Mouse (Mus musculus) megakaryocyte, adult 5-6 weeks (primary cell): ENCODE data around the gene Zfp202. TPM values are rescaled to one million over a fixed set of nuclear protein-coding genes. Genes with fewer than 3 reads are reported as not detected.

ENCODE experiments used
- ATAC-seq: 2 replicates; pipeline ENCODE4 v1.8.0; 2016; ENCODE audit warnings: mild to moderate bottlenecking, inconsistent platforms; ENCODE audit not compliant: poor library complexity, severe bottlenecking
- total RNA-seq, 2 experiments: library from RNA; stranded (forward) in 1 of 2; stranded (reverse) in 1 of 2; fragments of 153-499, 151-499 nt in 1 of 2; fragments of 221-1000, 200-1000 nt in 1 of 2; gene quantifications; 2 replicates each; pipeline versions ENCODE4 v1.2.3 to v1.2.4; 2015 to 2017

Zfp202 gene
- total RNA-seq, 2 experiments from 2014 or later, result 1.4 to 2.0 TPM

DNA sequence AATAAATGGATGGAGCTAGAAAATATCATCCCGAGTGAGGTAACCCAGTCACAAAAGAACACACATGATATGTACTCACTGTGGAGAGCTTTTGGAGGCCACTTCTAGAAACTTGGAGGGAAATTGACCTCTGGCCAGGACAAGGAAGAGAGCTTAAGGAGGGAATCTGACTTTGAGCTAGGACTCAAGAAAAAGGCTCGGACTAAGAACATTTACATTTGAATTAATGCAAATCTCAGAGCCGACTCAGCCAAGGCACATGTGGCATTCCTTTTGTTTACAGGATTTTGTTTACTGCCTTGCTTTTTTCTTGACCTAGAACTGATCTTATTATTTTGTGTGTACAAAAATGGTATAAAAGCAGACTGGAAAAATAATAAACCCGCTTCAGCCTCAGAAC lies 47.6 kb downstream of the Zfp202 start:
- no peak for ATAC-seq

DNA sequence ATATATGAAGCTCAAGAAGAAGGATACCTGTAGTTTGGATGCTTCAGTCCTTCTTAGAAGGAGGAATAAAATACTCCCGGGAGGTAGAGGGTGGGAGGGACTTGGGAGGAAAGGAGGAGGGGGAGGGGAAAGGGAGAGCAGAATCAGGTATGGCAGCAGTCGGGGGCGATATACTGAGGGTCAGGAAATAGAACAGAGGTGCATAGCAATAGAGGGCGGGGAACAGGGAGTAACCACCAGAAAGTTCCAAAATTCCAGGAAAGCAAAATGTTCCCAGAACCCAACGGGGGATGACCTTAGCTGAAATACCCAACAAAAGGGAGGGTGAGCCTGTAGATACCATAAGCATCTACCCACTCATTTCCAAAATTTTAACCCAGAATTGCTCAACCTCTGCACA lies 48.2 kb downstream of the Zfp202 start:
- ATAC-seq, result no peak

DNA sequence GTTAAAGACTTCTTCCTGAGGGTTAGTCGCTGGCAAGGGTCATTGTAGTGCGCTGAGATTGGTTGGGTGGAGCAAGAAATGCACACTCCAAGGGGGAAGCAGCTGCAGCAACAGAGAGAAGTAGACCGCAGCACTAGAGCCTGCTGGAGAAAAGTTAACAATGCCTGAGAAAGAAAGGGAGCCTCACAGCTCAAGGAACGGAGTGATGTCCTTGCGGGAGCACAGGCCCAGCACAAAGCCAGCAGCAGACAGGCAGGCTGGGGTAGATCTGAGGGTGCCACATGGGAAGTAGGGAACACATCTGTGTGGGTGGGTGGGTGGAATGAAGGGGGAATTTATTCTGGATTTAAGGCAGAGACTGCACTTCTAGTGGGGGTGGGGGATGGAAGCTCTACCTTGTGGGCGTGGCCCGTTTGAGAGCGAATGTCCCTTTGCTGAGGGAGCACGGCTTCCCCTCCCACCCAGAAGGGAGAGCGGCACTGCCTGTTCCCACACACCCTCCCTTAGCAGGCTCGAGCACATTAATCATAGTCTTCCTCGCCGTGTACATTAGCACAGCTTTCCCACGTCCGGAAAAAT lies 49.2 kb downstream of the Zfp202 start:
- peak; percentile 75 for ATAC-seq

GRCm38 (mm10) chr9:40241951-40242888 lies 50.1 kb downstream of the Zfp202 start:
- no peak for ATAC-seq

GRCm38 (mm10) chr9:40245466-40245865 lies 53.4 kb downstream of the Zfp202 start:
- no peak for ATAC-seq

GRCm38 (mm10) chr9:40245974-40246665 lies 54.0 kb downstream of the Zfp202 start:
- no peak for ATAC-seq

- no peak for ATAC-seq
These were observed 54.6 kb downstream of the Zfp202 start for GRCm38 (mm10) chr9:40246702-40247101.

DNA sequence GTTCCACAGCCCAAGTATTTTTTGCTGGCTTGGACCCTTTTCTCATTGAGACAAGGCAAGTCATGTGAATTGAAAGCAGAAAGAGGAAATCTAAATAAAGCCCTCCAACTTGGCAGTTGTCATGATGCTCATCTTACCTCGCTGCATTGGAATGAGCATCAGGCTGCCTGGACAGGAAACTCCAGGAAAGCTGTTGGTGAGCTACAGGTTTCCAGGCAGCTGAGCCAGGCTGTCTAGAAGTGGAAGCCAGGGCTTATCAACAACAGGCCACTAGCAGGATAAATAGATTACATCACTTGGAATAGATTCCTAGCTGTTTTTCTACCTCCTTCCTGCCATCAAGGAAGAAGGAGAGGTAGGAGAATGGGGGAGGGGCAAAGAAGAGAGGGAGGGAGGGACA lies 57.0 kb downstream of the Zfp202 start:
- no peak for ATAC-seq

GRCm38 (mm10) chr9:40252459-40252858 lies 60.3 kb downstream of the Zfp202 start:
- ATAC-seq, result no peak

Other genes with a start within 250 kb of the Zfp202 start
- gene Olfr975, start 240.3 kb upstream of the Zfp202 start, total RNA-seq (2015), result not detected in 2 replicates
- gene Olfr975, start 240.3 kb upstream of the Zfp202 start, total RNA-seq (2017), result not detected in 2 replicates
- not detected in 2 replicates for gene Olfr976, start 231.2 kb upstream of the Zfp202 start, total RNA-seq (2015)
- not detected in 2 replicates for gene Olfr976, start 231.2 kb upstream of the Zfp202 start, total RNA-seq (2017)
- gene Olfr978, start 200.2 kb upstream of the Zfp202 start, total RNA-seq (2015), result not detected in 2 replicates
- not detected in 2 replicates for gene Olfr978, start 200.2 kb upstream of the Zfp202 start, total RNA-seq (2017)
- not detected in 2 replicates for gene Olfr979, start 188.9 kb upstream of the Zfp202 start, total RNA-seq (2015)
- not detected in 2 replicates for gene Olfr979, start 188.9 kb upstream of the Zfp202 start, total RNA-seq (2017)
- gene Olfr980, start 182.7 kb upstream of the Zfp202 start, total RNA-seq (2015), result not detected in 2 replicates
- gene Olfr980, start 182.7 kb upstream of the Zfp202 start, total RNA-seq (2017), result not detected in 2 replicates
- not detected in 2 replicates for gene Olfr981, start 170.9 kb upstream of the Zfp202 start, total RNA-seq (2015)
- gene Olfr981, start 170.9 kb upstream of the Zfp202 start, total RNA-seq (2017), result not detected in 2 replicates
- gene Olfr982, start 118.5 kb upstream of the Zfp202 start, total RNA-seq (2015), result not detected in 2 replicates
- gene Olfr982, start 118.5 kb upstream of the Zfp202 start, total RNA-seq (2017), result not detected in 2 replicates
- gene Olfr983, start 98.7 kb upstream of the Zfp202 start, total RNA-seq (2015), result not detected in 2 replicates
- not detected in 2 replicates for gene Olfr983, start 98.7 kb upstream of the Zfp202 start, total RNA-seq (2017)
- not detected in 2 replicates for gene Olfr984, start 78.1 kb upstream of the Zfp202 start, total RNA-seq (2015)
- 0.04 TPM in 1 of 2 replicates, not detected in the other for gene Olfr984, start 78.1 kb upstream of the Zfp202 start, total RNA-seq (2017)
- gene Olfr985, start 62.1 kb upstream of the Zfp202 start, total RNA-seq (2015), result not detected in 2 replicates
- gene Olfr985, start 62.1 kb upstream of the Zfp202 start, total RNA-seq (2017), result not detected in 2 replicates
- not detected in 2 replicates for gene Tmem225, start 44.2 kb upstream of the Zfp202 start, total RNA-seq (2015)
- not detected in 2 replicates for gene Tmem225, start 44.2 kb upstream of the Zfp202 start, total RNA-seq (2017)
- gene Olfr986, start 11.4 kb upstream of the Zfp202 start, total RNA-seq (2015), result not detected in 2 replicates
- gene Olfr986, start 11.4 kb upstream of the Zfp202 start, total RNA-seq (2017), result not detected in 2 replicates
- 0.87 TPM in 1 of 2 replicates, not detected in the other for gene Scn3b, start 76.9 kb downstream of the Zfp202 start, total RNA-seq (2015)
- gene Scn3b, start 76.9 kb downstream of the Zfp202 start, total RNA-seq (2017), result not detected in 2 replicates